Mouse (Mus musculus) forebrain, embryonic 10.5 days (tissue): Measurements from ENCODE around the gene Cdr2. TPM values are rescaled to one million over a fixed set of nuclear protein-coding genes. Genes with fewer than 3 reads are reported as not detected.
"Not testable (repeated sequence)": the region's sequence is repeated elsewhere in the genome, so short reads cannot be mapped to it uniquely, and the experiment has no call there.

Source experiments
- DNase-seq: peaks from one replicate; pipeline ENCODE4 v3.0.0-alpha.2; 2017; ENCODE audit warnings: low spot score; ENCODE audit errors: extremely low spot score
- H3K27ac ChIP-seq: fragments of 300-500 bp; sonication (generic); 2 replicates; pipeline ENCODE4 v1.5.1; 2016; ENCODE audit warnings: mild to moderate bottlenecking
- H3K27me3 ChIP-seq: fragments of 300-500 bp; sonication (generic); 2 replicates; pipeline ENCODE4 v1.6.1; 2016; ENCODE audit warnings: mild to moderate bottlenecking; ENCODE audit not compliant: poor library complexity, severe bottlenecking
- H3K36me3 ChIP-seq: fragments of 300-500 bp; sonication (generic); replicated peaks from 2 replicates; pipeline ENCODE4 v1.6.1; 2016; ENCODE audit warnings: mild to moderate bottlenecking, moderate library complexity
- H3K4me1 ChIP-seq: fragments of 300-500 bp; sonication (generic); 2 replicates; pipeline ENCODE4 v1.6.1; 2016
- H3K4me3 ChIP-seq: fragments of 300-500 bp; sonication (generic); 2 replicates; pipeline ENCODE4 v1.5.1; 2016; ENCODE audit warnings: mild to moderate bottlenecking, moderate library complexity
- H3K9me3 ChIP-seq: fragments of 300-500 bp; sonication (generic); 2 replicates; pipeline ENCODE4 v1.6.1; 2016; ENCODE audit warnings: mild to moderate bottlenecking, moderate library complexity
- WGBS: fragments of 180-500 bp; shearing (Covaris S2); methylation state at CpG from one replicate; pipeline ENCODE4 v1.1.7; 2016; 5-methylcytosine and 5-hydroxymethylcytosine counted together
- polyA plus RNA-seq: library from polyadenylated mRNA; unstranded; fragments of >200 nt; fragmentation: Nextera tagmentation; extraction: Ambion mirVana; gene quantifications from 2 replicates; pipeline ENCODE4 v1.2.1, GENCODE M21; 2016

Gene Cdr2
- polyA plus RNA-seq = 12.9 TPM in 2 replicates

GRCm38 (mm10) chr7:120982200-120982841 is at the start of gene Cdr2, which contains the start of gene Mfsd13b:
Gene Cdr2 (minus strand): TSS chr7:120982312.
Gene Mfsd13b (plus strand): TSS chr7:120982509.
- H3K4me1 ChIP-seq = peaks cover 42% of the 10 kb centered on the region
- DNase-seq = peak; percentile 92
- under 1% methylated on average over 46 of the region's 46 CpGs for WGBS
- no peaks in the 10 kb centered on the region for H3K9me3 ChIP-seq
- H3K36me3 ChIP-seq = no peaks in the 10 kb centered on the region; the same call in 1 of the 2 replicates
- peak within 1 kb of the TSS; percentile 95 for H3K27ac ChIP-seq
- H3K27me3 ChIP-seq = peaks cover 13% of the 10 kb centered on the region
- H3K4me3 ChIP-seq = peak within 1 kb of the TSS; percentile 91

- H3K27me3 ChIP-seq = peaks cover 27% of the 10 kb centered on the region
- H3K9me3 ChIP-seq, DNase-seq, H3K36me3 ChIP-seq, H3K27ac ChIP-seq, H3K4me1 ChIP-seq, H3K4me3 ChIP-seq: not testable (repeated sequence)
Measured at GRCm38 (mm10) chr7:121029947-121030346, 47.8 kb upstream of the Cdr2 start.

GRCm38 (mm10) chr7:121026300-121026699 is 44.2 kb upstream of the Cdr2 start:
- no peaks in the 10 kb centered on the region for H3K36me3 ChIP-seq
- peaks cover 12% of the 10 kb centered on the region; the same call in 1 of the 2 replicates for H3K27me3 ChIP-seq
- DNase-seq = no peak
- H3K9me3 ChIP-seq = no peaks in the 10 kb centered on the region
- H3K27ac ChIP-seq = no peak overlapping the region
- H3K4me3 ChIP-seq = no peak overlapping the region
- no peaks in the 10 kb centered on the region for H3K4me1 ChIP-seq
- 69% methylated on average over 3 of the region's 3 CpGs for WGBS

- H3K36me3 ChIP-seq = no peaks in the 10 kb centered on the region
- no peaks in the 10 kb centered on the region for H3K4me1 ChIP-seq
- no peaks in the 10 kb centered on the region for H3K9me3 ChIP-seq
- DNase-seq = no peak
- no peak overlapping the region for H3K27ac ChIP-seq
- H3K27me3 ChIP-seq = peaks cover 8% of the 10 kb centered on the region; the same call in 1 of the 2 replicates
- H3K4me3 ChIP-seq = no peak overlapping the region
- 83% methylated on average over 6 of the region's 6 CpGs for WGBS
Measured at GRCm38 (mm10) chr7:121025221-121026008, 43.3 kb upstream of the Cdr2 start.

GRCm38 (mm10) chr7:121020277-121020676 is 38.2 kb upstream of the Cdr2 start:
- no peak for DNase-seq
- Histone ChIP-seq H3K36me3 (no peaks in the 10 kb centered on the region), H3K27ac (no peak overlapping the region), H3K4me1 (no peaks in the 10 kb centered on the region), H3K4me3 (no peak overlapping the region), H3K27me3 (no peaks in the 10 kb centered on the region), H3K9me3 (no peaks in the 10 kb centered on the region)
- 43% methylated on average over 8 of the region's 8 CpGs for WGBS

- WGBS = 89% methylated on average over 3 of the region's 3 CpGs
- H3K9me3 ChIP-seq = no peaks in the 10 kb centered on the region
Measured at GRCm38 (mm10) chr7:121018778-121019177, 36.7 kb upstream of the Cdr2 start.

GRCm38 (mm10) chr7:121014486-121014885 is 32.4 kb upstream of the Cdr2 start:
- DNase-seq = no peak
- Histone ChIP-seq H3K27ac (no peak overlapping the region), H3K9me3 (no peaks in the 10 kb centered on the region), H3K4me3 (no peak overlapping the region), H3K4me1 (peaks cover 18% of the 10 kb centered on the region), H3K36me3 (no peaks in the 10 kb centered on the region), H3K27me3 (no peaks in the 10 kb centered on the region)
- 89% methylated on average over 10 of the region's 10 CpGs for WGBS

More at GRCm38 (mm10) chr7:121018778-121019177, 36.7 kb upstream of the Cdr2 start:
- Histone ChIP-seq H3K27me3 (no peaks in the 10 kb centered on the region), H3K4me1 (no peaks in the 10 kb centered on the region), H3K36me3 (no peaks in the 10 kb centered on the region), H3K27ac (no peak overlapping the region), H3K4me3 (no peak overlapping the region)
- no peak for DNase-seq

- H3K4me1 ChIP-seq = peaks cover 18% of the 10 kb centered on the region
- DNase-seq = no peak
- H3K36me3 ChIP-seq = no peaks in the 10 kb centered on the region
- no peak overlapping the region for H3K4me3 ChIP-seq
- no peaks in the 10 kb centered on the region for H3K9me3 ChIP-seq
- H3K27ac ChIP-seq = peak overlapping the region; percentile 48; the same call in 1 of the 2 replicates
- 65% methylated on average over 10 of the region's 10 CpGs for WGBS
- no peaks in the 10 kb centered on the region for H3K27me3 ChIP-seq
Measured at GRCm38 (mm10) chr7:121011794-121012689, 29.9 kb upstream of the Cdr2 start.

GRCm38 (mm10) chr7:121003793-121004418 is 21.8 kb upstream of the Cdr2 start:
- Histone ChIP-seq H3K4me1 (no peaks in the 10 kb centered on the region), H3K27me3 (no peaks in the 10 kb centered on the region), H3K27ac (no peak overlapping the region), H3K4me3 (no peak overlapping the region), H3K36me3 (no peaks in the 10 kb centered on the region), H3K9me3 (no peaks in the 10 kb centered on the region)
- no peak for DNase-seq
- 80% methylated on average over 4 of the region's 4 CpGs for WGBS

GRCm38 (mm10) chr7:121002407-121002928 is 20.4 kb upstream of the Cdr2 start:
- no peaks in the 10 kb centered on the region for H3K36me3 ChIP-seq
- H3K4me1 ChIP-seq = no peaks in the 10 kb centered on the region
- WGBS = 91% methylated on average over 5 of the region's 5 CpGs
- no peaks in the 10 kb centered on the region for H3K27me3 ChIP-seq
- no peak overlapping the region for H3K27ac ChIP-seq
- no peak for DNase-seq
- H3K4me3 ChIP-seq = no peak overlapping the region
- no peaks in the 10 kb centered on the region for H3K9me3 ChIP-seq

GRCm38 (mm10) chr7:121001879-121002278 is 19.8 kb upstream of the Cdr2 start:
- no peak overlapping the region for H3K27ac ChIP-seq
- H3K27me3 ChIP-seq = no peaks in the 10 kb centered on the region
- 89% methylated on average over 3 of the region's 3 CpGs for WGBS
- H3K36me3 ChIP-seq = no peaks in the 10 kb centered on the region
- H3K4me1 ChIP-seq = no peaks in the 10 kb centered on the region
- no peak overlapping the region for H3K4me3 ChIP-seq
- DNase-seq = no peak
- H3K9me3 ChIP-seq = no peaks in the 10 kb centered on the region
